Mouse (Mus musculus) forelimb bud, embryonic 11.5 days (tissue): ENCODE measurements around the gene Efhc2.

Experiments
- DNase-seq: peaks from one replicate; pipeline ENCODE4 v3.0.0-alpha.2; 2012; ENCODE audit warnings: low read depth, low spot score

Efhc2 gene

GRCm38 (mm10) chrX:17319126-17319583 lies at the start of gene Efhc2:
TSS of gene Efhc2 (minus strand) at chrX:17319368.
- peak; percentile 3 for DNase-seq

- DNase-seq = no peak
Measured at GRCm38 (mm10) chrX:17365114-17365513, 45.9 kb upstream of the Efhc2 start.

- DNase-seq = no peak
Measured at GRCm38 (mm10) chrX:17300349-17300880, 18.8 kb downstream of the Efhc2 start.

GRCm38 (mm10) chrX:17283899-17284298 lies 35.3 kb downstream of the Efhc2 start:
- no peak for DNase-seq

- no peak for DNase-seq
Measured at GRCm38 (mm10) chrX:17225141-17225540, 94.0 kb downstream of the Efhc2 start.

- DNase-seq = no peak
Measured at GRCm38 (mm10) chrX:17217451-17217850, 101.7 kb downstream of the Efhc2 start.

GRCm38 (mm10) chrX:17213515-17213914 lies 105.7 kb downstream of the Efhc2 start:
- no peak for DNase-seq

- DNase-seq = no peak
Measured at GRCm38 (mm10) chrX:17175748-17176147, 143.4 kb downstream of the Efhc2 start.

- no peak for DNase-seq
Measured at GRCm38 (mm10) chrX:17165638-17166037, 153.5 kb downstream of the Efhc2 start.
